Mouse (Mus musculus) midbrain, embryonic 11.5 days (tissue): ENCODE measurements around the gene Aldh3b1. TPM values are rescaled to one million over a fixed set of nuclear protein-coding genes. Genes with fewer than 3 reads are reported as not detected.
A peak's percentile ranks its signal among the peaks of the same experiment; 100 is the strongest.

ENCODE experiments used
- ATAC-seq: fragments of 200-750 bp; cut with Nextera tagmentation; 2 replicates; pipeline ENCODE4 v1.8.0; 2017; ENCODE audit warnings: moderate TSS enrichment, moderate library complexity; ENCODE audit not compliant: low FRiP score
- DNase-seq: peaks from one replicate; pipeline ENCODE4 v3.0.0; 2015; ENCODE audit warnings: low spot score; ENCODE audit errors: missing footprints
- H3K27ac ChIP-seq: fragments of 300-500 bp; sonication (generic); 2 replicates; pipeline ENCODE4 v1.5.1; 2014; ENCODE audit warnings: low read depth, low read length
- H3K27me3 ChIP-seq: fragments of 300-500 bp; sonication (generic); 2 replicates; pipeline ENCODE4 v1.6.1; 2014; ENCODE audit warnings: mild to moderate bottlenecking, low read length, moderate library complexity, mixed read lengths; ENCODE audit not compliant: control insufficient read depth, insufficient read depth
- H3K36me3 ChIP-seq: fragments of 300-500 bp; sonication (generic); 2 replicates; pipeline ENCODE4 v1.6.1; 2014; ENCODE audit warnings: mild to moderate bottlenecking, low read length, moderate library complexity, mixed read lengths; ENCODE audit not compliant: control insufficient read depth, insufficient read depth
- H3K4me1 ChIP-seq: fragments of 300-500 bp; sonication (generic); 2 replicates; pipeline ENCODE4 v1.6.1; 2014; ENCODE audit warnings: low read length; ENCODE audit not compliant: control insufficient read depth, insufficient read depth
- H3K4me2 ChIP-seq: fragments of 300-500 bp; sonication (generic); 2 replicates; pipeline ENCODE4 v1.6.1; 2014; ENCODE audit warnings: mild to moderate bottlenecking, moderate library complexity
- H3K4me3 ChIP-seq: fragments of 300-500 bp; sonication (generic); 2 replicates; pipeline ENCODE4 v1.5.1; 2014; ENCODE audit warnings: low read depth, low read length
- H3K9ac ChIP-seq: fragments of 300-500 bp; sonication (generic); 2 replicates; pipeline ENCODE4 v1.6.1; 2014; ENCODE audit warnings: low read length
- H3K9me3 ChIP-seq: fragments of 300-500 bp; sonication (generic); 2 replicates; pipeline ENCODE4 v1.6.1; 2016; ENCODE audit warnings: low read length; ENCODE audit not compliant: control insufficient read depth
- WGBS: fragments of 180-500 bp; shearing (Covaris S2); extraction: QIAGEN DNeasy Blood & Tissue Kit; methylation state at CpG from one replicate; pipeline ENCODE4 v1.1.7; 2014; 5-methylcytosine and 5-hydroxymethylcytosine counted together
- polyA plus RNA-seq: library from polyadenylated mRNA; unstranded; fragments of >200 nt; fragmentation: Nextera tagmentation; extraction: Ambion mirVana; gene quantifications from 2 replicates; pipeline ENCODE4 v1.2.1, GENCODE M21; 2014

Aldh3b1 gene
- polyA plus RNA-seq, 1 experiment from 2014 or later = 0.67 TPM

GRCm38 (mm10) chr19:3907876-3908660 is 21.5 kb downstream of the Aldh3b1 start:
- no peak overlapping the region for H3K27ac ChIP-seq
- peaks cover 10% of the 10 kb centered on the region; the same call in 1 of the 2 replicates for H3K36me3 ChIP-seq
- no peaks in the 10 kb centered on the region; the same call in 1 of the 2 replicates for H3K27me3 ChIP-seq
- H3K4me2 ChIP-seq = no peak overlapping the region
- ATAC-seq = no peak
- H3K9me3 ChIP-seq = no peaks in the 10 kb centered on the region
- H3K4me1 ChIP-seq = peaks cover 22% of the 10 kb centered on the region
- no peak for DNase-seq
- no peak overlapping the region for H3K9ac ChIP-seq
- no peak overlapping the region for H3K4me3 ChIP-seq
- 84% methylated on average over 8 of the region's 8 CpGs for WGBS

GRCm38 (mm10) chr19:3906795-3907786 is 22.5 kb downstream of the Aldh3b1 start, which contains the start of gene Tcirg1:
Gene Tcirg1, minus strand, starts transcription at chr19:3907133.
- peaks cover 20% of the 10 kb centered on the region for H3K4me1 ChIP-seq
- ATAC-seq (peak; percentile 61), DNase-seq (peak; percentile 89)
- peak within 1 kb of the TSS; percentile 73 for H3K4me2 ChIP-seq
- WGBS = 6% methylated on average over 36 of the region's 36 CpGs
- H3K27me3 ChIP-seq = no peaks in the 10 kb centered on the region; the same call in 1 of the 2 replicates
- no peak within 1 kb of the TSS for H3K27ac ChIP-seq
- H3K36me3 ChIP-seq = peaks cover 10% of the 10 kb centered on the region; the same call in 1 of the 2 replicates
- H3K9ac ChIP-seq = peak within 1 kb of the TSS; percentile 57
- peak within 1 kb of the TSS; percentile 38 for H3K4me3 ChIP-seq
- no peaks in the 10 kb centered on the region for H3K9me3 ChIP-seq

- no peak; the same call in 1 of the 2 replicates for ATAC-seq
- WGBS = 52% methylated on average over 10 of the region's 10 CpGs
- Histone ChIP-seq H3K4me1 (peaks cover 15% of the 10 kb centered on the region), H3K27ac (no peak overlapping the region), H3K4me2 (peak overlapping the region; percentile 73), H3K9me3 (no peaks in the 10 kb centered on the region), H3K36me3 (peaks cover 10% of the 10 kb centered on the region; the same call in 1 of the 2 replicates), H3K9ac (peak overlapping the region; percentile 57), H3K4me3 (peak overlapping the region; percentile 38), H3K27me3 (no peaks in the 10 kb centered on the region; the same call in 1 of the 2 replicates)
- DNase-seq = no peak
These were observed 23.3 kb downstream of the Aldh3b1 start for GRCm38 (mm10) chr19:3906326-3906725.

- peak; percentile 84 for DNase-seq
These were observed 24.2 kb downstream of the Aldh3b1 start for GRCm38 (mm10) chr19:3905261-3905969.

GRCm38 (mm10) chr19:3904363-3904675 is 25.3 kb downstream of the Aldh3b1 start:
- H3K4me2 ChIP-seq = no peak overlapping the region
- no peak overlapping the region for H3K9ac ChIP-seq
- DNase-seq (no peak), ATAC-seq (no peak)
- no peaks in the 10 kb centered on the region for H3K9me3 ChIP-seq
- H3K4me1 ChIP-seq = peaks cover 15% of the 10 kb centered on the region
- peaks cover 10% of the 10 kb centered on the region; the same call in 1 of the 2 replicates for H3K36me3 ChIP-seq
- no peak overlapping the region for H3K4me3 ChIP-seq
- H3K27ac ChIP-seq = no peak overlapping the region
- no peaks in the 10 kb centered on the region; the same call in 1 of the 2 replicates for H3K27me3 ChIP-seq
- 70% methylated on average over 10 of the region's 10 CpGs for WGBS

More at GRCm38 (mm10) chr19:3905261-3905969, 24.2 kb downstream of the Aldh3b1 start:
- Histone ChIP-seq H3K36me3 (peaks cover 10% of the 10 kb centered on the region; the same call in 1 of the 2 replicates), H3K4me2 (no peak overlapping the region; the same call in 1 of the 2 replicates), H3K27ac (no peak overlapping the region), H3K27me3 (no peaks in the 10 kb centered on the region; the same call in 1 of the 2 replicates), H3K9me3 (no peaks in the 10 kb centered on the region), H3K4me1 (peaks cover 15% of the 10 kb centered on the region), H3K4me3 (no peak overlapping the region), H3K9ac (no peak overlapping the region)
- WGBS = 48% methylated on average over 6 of the region's 6 CpGs
- ATAC-seq = no peak

- Histone ChIP-seq H3K4me3 (no peak overlapping the region), H3K4me1 (peaks cover 15% of the 10 kb centered on the region), H3K9me3 (no peaks in the 10 kb centered on the region), H3K27ac (no peak overlapping the region), H3K27me3 (no peaks in the 10 kb centered on the region; the same call in 1 of the 2 replicates), H3K36me3 (peaks cover 9% of the 10 kb centered on the region; the same call in 1 of the 2 replicates), H3K9ac (no peak overlapping the region), H3K4me2 (no peak overlapping the region)
- WGBS = 63% methylated on average over 25 of the region's 25 CpGs
- DNase-seq (no peak), ATAC-seq (no peak)
These were observed 25.8 kb downstream of the Aldh3b1 start for GRCm38 (mm10) chr19:3903648-3904362.

GRCm38 (mm10) chr19:3902966-3903365 is 26.6 kb downstream of the Aldh3b1 start:
- Histone ChIP-seq H3K4me2 (no peak overlapping the region), H3K9ac (no peak overlapping the region), H3K9me3 (no peaks in the 10 kb centered on the region), H3K4me3 (no peak overlapping the region), H3K27ac (no peak overlapping the region), H3K27me3 (no peaks in the 10 kb centered on the region; the same call in 1 of the 2 replicates), H3K4me1 (peaks cover 15% of the 10 kb centered on the region), H3K36me3 (0 out of 2 replicates have a peak, but pooled peaks cover under 1% of the 10 kb centered on the region)
- WGBS = 74% methylated on average over 12 of the region's 12 CpGs
- DNase-seq = no peak
- ATAC-seq = no peak

GRCm38 (mm10) chr19:3899618-3900017 is 30.0 kb downstream of the Aldh3b1 start:
- Histone ChIP-seq H3K9me3 (no peaks in the 10 kb centered on the region), H3K4me1 (peaks cover 11% of the 10 kb centered on the region), H3K27ac (no peak overlapping the region), H3K36me3 (no peaks in the 10 kb centered on the region), H3K27me3 (no peaks in the 10 kb centered on the region), H3K4me3 (no peak overlapping the region), H3K4me2 (no peak overlapping the region), H3K9ac (no peak overlapping the region)
- ATAC-seq (no peak), DNase-seq (no peak)
- WGBS = 96% methylated on average over 4 of the region's 4 CpGs
